Mouse (Mus musculus): Measurements from ENCODE around the gene Serinc3.

DNA sequence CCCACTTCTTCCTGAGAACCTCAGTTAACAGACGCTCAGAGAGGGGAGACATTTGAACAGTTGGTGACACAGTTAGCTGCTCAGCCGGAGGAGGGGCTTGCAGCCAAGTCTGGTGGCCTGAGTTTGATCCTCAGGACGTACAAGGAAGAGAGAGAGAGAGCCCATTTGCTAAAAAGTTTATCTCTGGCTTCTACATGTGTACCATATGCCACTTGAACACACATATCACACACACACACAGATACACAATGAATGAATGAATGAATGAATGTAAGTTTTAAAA lies 48.1 kb downstream of the Serinc3 start:
- TF ChIP-seq CTCF (IDR thresholded peaks at IDR 0.05; ENCODE audit: insufficient read depth, low read length), result no peak
- no peak for TF ChIP-seq POLR2A (IDR thresholded peaks at IDR 0.05; ENCODE audit: borderline replicate concordance, extremely low read depth, low read depth, low read length)
